Mouse (Mus musculus): ENCODE measurements around the gene Sh3d19.

The Sh3d19 gene

DNA sequence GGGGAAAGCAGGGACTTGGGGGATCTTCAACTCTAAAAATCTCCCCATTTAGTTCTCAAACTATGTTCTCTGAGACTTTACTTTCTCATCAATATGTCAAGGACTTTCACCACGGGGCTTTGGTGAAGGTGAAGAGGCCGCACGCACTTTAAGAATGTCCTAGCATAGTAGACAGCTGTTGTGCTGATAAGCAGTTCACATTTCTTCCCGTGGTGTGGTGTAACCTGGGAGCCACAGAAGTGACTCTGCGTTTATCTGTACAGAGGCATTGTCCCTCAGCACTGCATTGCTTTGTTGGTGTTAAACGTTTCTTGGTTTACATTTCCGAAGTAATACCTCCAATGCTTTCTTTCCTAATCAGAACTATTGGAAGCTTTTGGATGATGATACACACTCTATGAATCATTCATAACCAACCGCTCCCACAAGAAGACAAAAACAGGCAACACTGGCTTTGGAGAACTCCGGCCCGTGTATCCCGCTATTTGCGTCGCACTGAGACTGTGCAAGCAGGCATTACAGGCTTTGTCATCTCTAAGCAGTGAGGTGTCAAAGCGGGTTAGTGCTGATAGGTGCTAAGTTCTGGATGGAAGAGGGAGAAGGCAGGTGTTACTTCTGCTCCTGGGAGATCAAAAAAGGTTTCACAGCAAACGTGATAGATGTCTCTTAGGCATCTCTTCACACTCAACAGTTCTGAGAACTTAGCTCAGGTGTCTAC lies 57.9 kb downstream of the Sh3d19 start:
- no peak for DNase-seq (ENCODE audit: low spot score in 2 of 2)

DNA sequence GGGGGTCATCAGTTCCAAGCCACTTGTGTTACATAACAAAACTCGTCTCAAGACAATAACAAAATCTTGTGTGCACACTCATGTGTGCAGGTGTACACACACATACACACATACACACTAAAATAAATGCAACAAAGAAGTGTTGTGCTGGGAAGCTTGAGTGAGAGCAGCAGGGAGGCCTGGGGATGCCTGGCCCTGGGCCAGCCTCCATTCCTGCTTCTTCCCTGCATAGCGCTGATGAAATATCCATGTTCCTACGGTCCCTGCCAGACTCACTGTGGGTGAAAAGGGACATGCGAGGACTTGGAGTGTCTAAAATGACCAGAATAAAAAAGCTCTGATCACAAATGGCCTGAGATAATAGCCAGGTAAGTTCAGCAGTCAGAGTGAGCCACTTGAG lies 59.7 kb downstream of the Sh3d19 start:
- peak in 1 of 2 experiments; percentile 45 for DNase-seq (ENCODE audit: low spot score in 2 of 2)

DNA sequence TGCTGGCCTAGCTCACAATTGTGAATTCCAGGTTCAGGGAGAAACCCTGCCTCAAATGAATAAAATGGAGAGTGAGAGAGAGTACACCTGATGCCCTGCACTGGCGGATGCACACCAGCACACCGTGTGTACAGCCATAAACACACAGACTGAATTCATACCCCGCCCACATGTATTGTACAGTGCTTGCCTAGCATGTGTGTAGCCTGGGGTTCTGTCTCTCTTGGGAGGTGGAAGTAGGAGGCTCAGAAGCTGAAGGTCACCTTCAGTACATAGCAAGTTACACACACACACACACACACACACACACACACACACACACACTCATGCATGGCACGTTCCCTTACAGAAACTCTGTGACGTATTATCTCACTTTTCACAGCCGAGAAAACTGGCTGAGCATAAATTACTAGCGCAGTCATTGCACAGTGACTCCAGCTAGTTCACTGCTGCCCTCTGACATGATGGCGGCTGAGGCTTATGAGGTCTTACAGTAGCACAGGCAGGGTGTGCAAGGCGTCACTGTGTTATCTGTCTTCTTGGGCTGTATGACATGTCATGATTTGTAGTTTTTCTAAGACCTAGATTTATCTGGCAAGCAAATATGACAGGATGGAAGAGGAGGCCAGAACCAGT lies 62.7 kb downstream of the Sh3d19 start:
- no peak for DNase-seq (ENCODE audit: low spot score in 2 of 2)

DNA sequence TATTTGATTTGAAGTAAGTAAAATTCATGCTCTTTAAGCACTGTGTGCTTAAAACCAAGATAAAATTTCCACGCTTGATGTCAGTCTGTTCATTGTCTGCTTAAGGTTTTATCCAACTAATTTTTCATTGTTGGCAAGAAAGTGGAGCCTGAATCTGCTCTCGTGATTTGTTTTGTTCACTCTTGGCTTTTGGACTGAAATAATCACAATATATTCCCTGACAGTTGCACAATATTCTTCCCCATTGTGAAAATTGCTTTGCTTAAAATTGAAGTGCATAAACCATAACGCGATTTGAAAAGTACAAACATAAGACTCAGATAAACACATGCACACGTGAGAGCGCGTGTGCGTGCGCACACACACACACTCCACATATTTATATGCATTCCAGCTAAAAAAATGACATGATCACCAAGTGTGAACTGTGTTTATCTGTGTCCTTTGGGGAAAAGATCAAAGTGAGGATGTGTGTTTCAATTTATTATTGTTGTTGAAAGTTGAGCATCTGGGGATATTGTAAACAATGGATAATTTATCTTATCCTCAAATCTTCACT lies 67.1 kb downstream of the Sh3d19 start:
- DNase-seq (ENCODE audit: low spot score in 2 of 2), result no peak

DNA sequence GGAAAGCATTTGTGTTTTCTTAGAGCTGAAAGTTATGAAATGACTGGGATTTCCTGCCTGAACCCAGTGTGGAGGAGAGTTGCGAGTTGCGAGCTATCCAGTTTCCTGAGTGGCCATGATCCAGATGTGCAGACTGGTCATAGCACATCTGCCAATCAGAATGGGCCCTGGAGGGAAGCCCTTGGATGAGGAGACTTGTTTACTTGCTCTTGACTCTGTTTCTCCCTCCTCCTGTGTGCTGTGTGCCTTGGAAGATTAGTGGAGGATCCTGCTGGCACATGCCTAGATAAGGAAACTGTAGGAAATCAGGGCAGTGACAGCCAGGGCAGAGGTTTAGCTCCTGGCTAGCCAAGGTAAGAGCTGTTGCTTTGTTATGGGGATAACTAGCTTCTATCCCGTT lies 67.7 kb downstream of the Sh3d19 start:
- DNase-seq (ENCODE audit: low spot score in 2 of 2), result no peak

DNA sequence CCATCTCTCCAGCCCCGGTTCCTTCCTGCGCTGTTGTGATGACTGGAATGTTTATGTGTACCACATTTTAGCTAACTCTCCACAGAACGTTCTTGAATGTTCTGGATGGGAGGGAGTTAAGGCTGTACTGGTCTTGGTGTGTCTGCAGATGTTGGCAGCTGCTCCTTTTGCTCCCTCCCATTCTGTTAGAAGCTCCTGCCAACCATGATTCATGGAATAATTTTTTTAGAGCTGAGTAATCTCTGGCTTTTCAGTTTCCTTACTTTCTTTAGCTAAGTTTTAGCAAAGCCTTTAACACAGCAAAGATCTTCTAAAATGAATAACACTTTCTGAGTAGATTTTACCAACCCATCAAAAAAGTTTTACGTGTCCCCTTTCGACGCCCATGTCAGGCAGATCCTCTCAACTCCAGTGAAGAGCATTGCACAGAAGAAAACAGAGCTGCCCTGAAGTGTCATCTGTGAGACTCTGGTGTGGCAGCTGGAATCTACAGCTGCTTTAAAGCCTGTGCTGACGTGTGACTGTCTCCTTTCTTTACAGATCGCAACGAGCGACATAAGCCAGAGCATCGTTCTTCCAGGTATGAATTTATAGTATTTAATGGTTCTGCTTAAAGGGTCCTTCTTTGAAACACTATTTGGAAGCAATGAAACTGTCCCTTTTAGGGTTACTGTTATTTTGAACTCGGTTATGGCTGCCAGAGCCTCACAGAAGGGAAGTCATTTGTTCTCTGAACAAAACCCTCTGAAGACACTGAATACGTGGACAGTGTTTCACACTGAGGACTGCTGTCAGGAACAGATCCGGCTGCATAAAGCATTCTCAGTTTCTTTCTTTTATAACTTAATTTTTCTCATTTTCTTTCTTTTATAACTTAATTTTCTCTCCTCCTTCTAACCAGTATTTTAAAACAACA lies 69.6 kb downstream of the Sh3d19 start:
- no peak for DNase-seq (ENCODE audit: low spot score in 2 of 2)

DNA sequence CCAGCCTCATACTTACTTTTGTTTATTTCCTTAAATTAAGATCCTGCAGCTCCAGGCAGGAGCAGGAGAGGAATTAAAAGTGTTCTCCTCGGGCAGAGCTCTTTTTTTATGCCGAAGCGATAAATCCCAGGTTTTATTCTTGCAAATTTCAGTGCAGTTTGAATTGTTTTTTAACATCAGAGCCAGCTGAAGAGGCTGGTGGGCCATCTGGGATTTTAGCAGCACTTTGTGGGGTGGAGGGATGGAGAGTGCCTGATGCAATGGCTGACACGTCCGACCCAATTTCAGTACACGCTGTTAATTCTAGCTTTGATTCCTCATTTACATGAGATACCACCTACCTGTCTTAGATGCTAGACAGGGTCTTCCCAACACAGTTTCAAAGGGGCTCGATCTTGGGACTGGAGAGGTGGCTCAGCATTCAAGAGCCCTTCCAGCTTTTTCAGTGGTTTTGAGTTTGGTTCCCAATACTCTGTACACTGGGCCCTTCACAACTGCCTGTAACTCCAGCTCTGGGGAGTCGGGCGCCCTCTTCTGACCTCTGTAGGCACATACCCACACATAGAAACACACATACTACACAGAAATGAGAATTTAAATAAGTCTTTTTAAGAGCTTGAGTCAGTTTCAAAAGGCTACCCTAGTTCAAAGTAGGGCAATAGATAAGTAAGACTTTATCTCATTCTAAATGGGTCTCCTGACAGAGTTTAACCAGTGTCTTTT lies 76.9 kb downstream of the Sh3d19 start:
- peak; percentile 41 to 51 for DNase-seq (ENCODE audit: low spot score in 2 of 2)

DNA sequence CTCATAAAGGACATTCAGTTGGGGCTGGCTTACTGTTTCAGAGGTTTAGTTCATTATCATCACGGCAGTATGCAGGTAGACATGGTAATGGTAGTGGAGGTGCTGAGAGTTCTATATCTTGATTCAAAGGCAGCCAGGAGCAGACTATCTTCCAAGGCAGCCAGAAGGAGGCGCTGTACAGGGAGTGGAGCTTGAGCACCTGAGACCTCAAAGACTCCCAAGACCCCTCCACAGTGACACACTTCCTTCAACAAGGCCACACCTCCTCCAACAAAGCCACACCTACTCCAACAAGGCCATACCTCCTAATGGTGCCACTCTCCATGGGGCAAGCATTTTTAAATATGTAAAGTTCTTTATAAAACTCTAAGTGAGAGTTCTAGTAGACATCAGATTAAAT lies 78.1 kb downstream of the Sh3d19 start:
- no peak for DNase-seq (ENCODE audit: low spot score in 2 of 2)

DNA sequence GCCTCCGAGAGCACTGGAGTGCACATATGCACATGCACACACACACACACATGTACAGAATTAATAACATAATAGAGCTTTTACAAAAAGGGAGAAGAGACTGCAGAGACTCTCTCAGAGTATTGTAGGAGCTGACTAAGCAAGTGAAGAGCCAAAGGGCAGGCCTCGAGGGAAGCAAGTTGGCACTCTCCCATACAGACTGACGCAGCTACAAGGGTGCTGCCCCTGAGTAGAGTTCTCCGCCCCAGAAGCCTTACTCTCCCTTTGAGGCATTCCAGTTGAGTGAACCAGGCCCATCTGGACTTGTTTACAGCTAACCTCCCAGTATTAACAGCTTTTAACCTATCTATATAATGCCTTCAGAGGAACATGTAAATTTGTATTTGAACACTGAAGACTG lies 85.8 kb downstream of the Sh3d19 start:
- DNase-seq (ENCODE audit: low spot score in 2 of 2), result no peak

DNA sequence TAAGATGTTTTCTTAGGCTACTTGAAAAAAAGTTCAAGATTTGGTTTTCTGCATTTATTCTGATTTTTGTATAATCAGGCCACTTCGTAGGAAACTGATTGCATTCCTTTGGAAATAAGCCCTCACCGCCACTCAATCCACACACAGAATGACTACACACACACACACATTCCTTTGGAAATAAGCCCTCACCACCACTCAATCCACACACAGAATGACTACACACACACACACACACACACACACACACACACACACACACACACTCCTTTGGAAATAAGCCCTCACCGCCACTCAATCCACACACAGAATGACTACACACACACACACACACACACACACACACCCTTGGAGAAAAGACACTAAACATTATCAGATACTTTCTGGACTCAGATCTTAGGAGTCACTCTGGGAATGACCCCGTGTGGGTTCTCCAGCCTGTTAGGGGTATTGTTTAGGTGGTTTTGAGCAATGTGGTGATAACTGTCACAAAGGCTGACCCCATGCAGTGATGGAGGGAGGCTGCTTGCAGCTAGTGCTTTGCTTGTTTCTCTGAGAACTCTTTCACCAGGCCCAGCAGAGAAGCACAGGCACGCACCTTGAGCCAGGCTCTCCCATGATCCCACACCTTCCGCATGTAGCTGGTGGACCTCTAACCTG lies 86.7 kb downstream of the Sh3d19 start:
- no peak for DNase-seq (ENCODE audit: low spot score in 2 of 2)

DNA sequence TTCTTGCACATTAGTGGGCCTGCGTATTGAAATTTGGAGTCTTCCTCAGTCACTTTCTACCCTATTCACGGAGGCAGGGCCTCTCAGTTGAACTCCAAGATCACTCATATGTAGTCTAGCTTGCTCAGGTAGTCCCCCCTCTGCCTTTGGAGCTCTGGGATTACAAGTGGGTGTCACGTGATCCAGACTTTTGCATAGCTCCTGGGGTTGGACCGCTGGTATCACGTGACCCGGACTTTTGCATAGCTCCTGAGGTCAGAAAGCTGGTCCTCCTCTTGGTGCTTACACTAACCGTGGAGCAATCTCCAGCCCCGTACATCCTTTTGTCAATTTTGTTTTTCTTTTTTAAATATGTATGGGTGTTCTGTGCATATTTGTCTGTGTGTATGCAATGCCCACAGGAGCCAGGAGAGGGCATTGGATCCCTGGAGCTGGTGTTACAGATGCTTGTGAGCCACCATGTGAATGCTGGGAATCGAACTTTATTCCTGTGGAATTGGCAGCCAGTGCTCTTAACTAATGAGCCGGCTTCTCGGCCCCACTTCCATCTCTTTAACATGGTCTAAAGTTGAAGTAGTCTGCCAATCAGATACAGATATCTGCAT lies 98.8 kb downstream of the Sh3d19 start:
- DNase-seq (ENCODE audit: low spot score in 2 of 2), result no peak

DNA sequence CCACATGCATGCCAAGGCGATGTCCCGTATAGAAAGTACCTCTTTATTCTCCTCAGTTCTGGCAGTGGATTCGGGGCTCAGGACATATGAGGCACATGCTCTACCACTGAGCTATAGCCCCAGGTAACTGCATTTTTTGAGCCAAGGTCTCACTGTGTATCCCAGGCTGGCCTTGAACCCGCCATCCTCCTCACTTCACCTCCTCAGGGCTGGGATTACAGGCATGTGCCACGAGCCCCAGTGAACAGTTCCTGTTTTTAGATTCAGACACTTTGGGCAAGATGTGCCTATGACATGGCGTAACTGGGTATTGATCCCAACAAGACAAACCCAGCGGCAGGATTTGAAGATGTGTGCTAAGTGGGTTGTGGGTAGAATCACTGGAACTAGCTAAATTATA lies 99.9 kb downstream of the Sh3d19 start:
- no peak for DNase-seq (ENCODE audit: low spot score in 2 of 2)

DNA sequence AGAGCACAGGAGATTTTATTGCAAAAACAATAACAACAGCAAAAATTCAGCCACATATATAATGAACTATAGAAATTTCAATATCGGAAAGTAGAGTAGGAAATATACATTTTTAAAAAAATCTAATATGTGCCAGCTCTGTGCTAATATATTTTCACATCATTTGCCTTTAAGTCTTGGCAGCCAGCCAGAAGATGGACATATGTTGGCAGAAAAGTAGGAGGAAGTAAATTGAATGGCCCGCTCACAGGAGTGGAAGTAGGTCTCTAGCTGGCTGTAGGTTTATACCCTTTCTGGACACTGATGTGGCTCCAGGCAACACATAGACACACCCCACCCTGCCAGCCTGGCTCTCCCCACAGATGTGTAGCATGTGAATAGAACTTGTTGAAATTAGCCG lies 101.2 kb downstream of the Sh3d19 start:
- no peak for DNase-seq (ENCODE audit: low spot score in 2 of 2)

DNA sequence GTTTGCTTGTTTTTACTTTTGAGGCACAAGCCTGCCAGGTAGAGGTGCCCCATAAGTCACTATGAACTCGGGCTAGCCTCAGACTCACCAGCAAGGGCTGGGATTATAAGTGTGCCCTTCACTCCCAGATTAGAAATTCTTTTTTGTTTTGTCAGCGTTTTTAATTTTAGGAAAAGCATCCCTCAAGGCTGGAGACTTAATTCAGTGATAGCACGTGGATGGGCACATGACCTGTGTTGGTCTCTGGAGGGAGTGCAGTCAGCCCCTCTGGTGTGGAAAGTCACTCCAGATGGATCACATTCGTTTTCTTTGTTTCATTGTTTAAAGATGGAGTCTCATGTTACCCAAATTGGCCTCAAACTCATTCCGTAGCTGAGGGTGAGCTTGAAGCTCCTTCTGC lies 102.0 kb downstream of the Sh3d19 start:
- no peak for DNase-seq (ENCODE audit: low spot score in 2 of 2)

DNA sequence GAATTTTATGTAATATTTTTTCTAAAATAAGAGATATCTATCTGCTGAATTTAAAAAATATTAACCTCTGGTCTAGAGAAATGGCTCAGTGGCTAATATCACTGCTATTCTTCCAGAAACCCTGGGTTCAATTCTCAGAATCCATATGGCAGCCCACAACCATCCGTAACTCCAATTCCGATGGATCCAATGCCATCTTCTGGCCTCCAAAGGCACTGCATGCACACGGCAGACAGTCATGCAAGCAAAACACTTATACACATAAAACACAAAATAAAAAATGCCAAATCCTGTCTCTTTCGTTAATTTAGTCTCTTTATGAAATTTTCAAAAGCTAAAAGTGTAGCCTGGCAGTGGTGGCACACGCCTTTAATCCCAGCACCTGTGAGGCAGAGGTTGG lies 104.7 kb downstream of the Sh3d19 start:
- DNase-seq (ENCODE audit: low spot score in 2 of 2), result no peak

DNA sequence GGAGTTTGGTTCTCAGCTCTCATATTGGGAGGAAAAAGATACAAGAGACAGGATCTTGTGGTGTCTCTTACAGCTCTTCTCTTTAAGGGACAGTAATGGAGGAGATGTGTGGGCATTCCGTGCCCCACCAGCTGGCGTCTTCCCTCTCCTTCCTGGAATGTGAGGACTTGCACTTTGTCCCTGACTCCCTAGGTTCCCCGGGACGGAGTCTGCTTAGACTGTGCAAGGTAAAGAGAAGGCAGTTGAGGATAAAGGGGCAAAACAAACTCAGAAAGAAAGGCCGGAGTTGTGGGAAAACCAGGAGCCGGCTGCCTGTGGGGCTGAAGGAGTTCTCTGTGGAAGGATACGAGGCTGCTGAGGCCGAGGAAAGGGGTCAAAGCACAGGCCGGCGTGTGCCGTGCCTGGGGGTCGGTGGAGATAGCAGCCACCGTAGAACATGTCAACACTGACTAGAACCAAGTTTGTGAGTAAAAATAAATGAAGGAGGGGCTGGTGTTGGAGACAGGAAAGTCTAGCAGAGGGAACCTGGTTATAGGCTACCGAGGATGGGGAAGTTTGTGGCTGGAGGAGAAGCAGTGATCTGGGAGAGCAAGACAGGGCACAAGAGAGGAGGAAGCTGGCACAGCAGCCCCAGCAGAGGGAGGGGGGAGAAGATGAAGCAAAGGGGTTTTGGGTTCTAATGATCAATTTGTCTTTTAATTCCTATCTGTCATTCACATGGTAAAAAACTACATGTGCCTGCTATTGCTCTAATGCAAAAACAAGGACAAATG lies 105.8 kb downstream of the Sh3d19 start:
- no peak for DNase-seq (ENCODE audit: low spot score in 2 of 2)

DNA sequence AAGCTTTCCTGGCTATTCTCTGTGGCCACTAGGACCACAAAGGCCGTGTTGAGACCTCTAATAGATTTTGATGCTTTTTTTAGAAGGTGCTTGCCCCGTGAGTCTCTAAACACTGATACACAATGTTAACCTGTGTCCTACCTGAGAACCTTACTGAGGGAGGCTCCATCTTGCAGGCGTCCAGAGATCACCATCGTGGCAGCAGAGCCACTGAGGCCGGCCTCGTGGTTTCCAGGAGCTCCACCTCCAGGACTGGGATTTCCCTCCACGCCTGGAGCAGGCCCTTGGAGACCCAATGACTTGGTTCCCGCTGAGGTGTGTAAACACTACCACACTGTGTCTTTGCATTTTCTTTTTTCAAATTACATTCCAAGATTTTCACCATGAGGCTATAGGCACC lies 112.1 kb downstream of the Sh3d19 start:
- no peak for DNase-seq (ENCODE audit: low spot score in 2 of 2)

DNA sequence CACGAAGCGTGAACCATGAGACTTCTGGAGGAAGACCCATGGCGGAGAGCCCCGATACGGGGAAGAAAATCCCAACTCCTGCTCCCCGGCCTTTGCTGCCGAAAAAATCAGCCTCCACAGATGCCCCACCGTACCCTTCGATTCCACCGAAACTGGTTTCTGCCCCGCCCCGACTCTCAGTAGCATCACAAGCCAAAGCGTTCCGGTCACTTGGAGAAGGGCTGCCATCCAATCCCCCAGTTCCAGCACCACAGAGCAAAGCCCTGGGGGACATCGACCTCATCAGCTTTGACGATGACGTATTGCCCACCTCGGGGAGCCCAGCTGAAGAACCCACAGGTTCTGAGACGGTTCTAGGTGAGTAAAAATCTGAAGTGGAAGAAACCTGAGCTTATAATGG lies 114.1 kb downstream of the Sh3d19 start:
- no peak for DNase-seq (ENCODE audit: low spot score in 2 of 2)

DNA sequence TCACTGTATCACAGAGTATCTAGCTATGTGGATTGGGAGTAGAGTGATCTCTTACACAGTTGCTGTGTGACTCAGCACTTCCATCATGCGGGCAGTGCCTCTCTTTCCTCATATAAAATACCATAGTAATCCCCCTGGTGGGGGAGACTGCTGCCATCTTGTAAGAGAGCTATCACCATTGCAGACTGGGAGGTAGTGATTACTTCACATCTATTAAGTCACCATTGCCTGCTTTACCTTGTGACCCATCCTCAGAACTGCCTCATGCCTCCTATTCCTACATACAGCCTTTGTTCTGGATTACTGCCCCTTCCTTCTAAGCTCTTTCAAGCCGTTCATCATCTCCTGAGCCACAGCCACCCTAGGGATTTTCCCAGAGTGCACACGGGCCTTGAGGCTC lies 117.0 kb downstream of the Sh3d19 start:
- DNase-seq (ENCODE audit: low spot score in 2 of 2), result no peak

Data from right cerebral cortex, postnatal 10 days (tissue).